Mouse (Mus musculus): ENCODE measurements around the gene Slc35b1. TPM values are rescaled to one million over a fixed set of nuclear protein-coding genes. Genes with fewer than 3 reads are reported as not detected.

The Slc35b1 gene
- polyA plus RNA-seq, 1 experiment from 2014 or later, result 154 TPM

Other genes starting within 250 kb of the Slc35b1 start
- gene Dlx4, start 238.4 kb upstream of the Slc35b1 start, polyA plus RNA-seq (2015; fragmentation: Nextera tagmentation; extraction: Ambion mirVana), result 0.10 TPM in 1 of 2 replicates, not detected in the other
- 0.20 and 0.23 TPM in 2 replicates for gene Tac4, start 123.2 kb upstream of the Slc35b1 start, polyA plus RNA-seq (2015; fragmentation: Nextera tagmentation; extraction: Ambion mirVana)
- 73.6 and 87.9 TPM in 2 replicates for gene Kat7, start 74.4 kb upstream of the Slc35b1 start, polyA plus RNA-seq (2015; fragmentation: Nextera tagmentation; extraction: Ambion mirVana)
- 2.7 and 2.9 TPM in 2 replicates for gene Fam117a, start 47.7 kb upstream of the Slc35b1 start, polyA plus RNA-seq (2015; fragmentation: Nextera tagmentation; extraction: Ambion mirVana)
- gene Spop, start 29.4 kb downstream of the Slc35b1 start, polyA plus RNA-seq (2015; fragmentation: Nextera tagmentation; extraction: Ambion mirVana), result 252 and 265 TPM in 2 replicates
- gene Nxph3, start 129.9 kb downstream of the Slc35b1 start, polyA plus RNA-seq (2015; fragmentation: Nextera tagmentation; extraction: Ambion mirVana), result 7.5 and 7.6 TPM in 2 replicates
- 8.2 and 8.7 TPM in 2 replicates for gene Ngfr, start 203.0 kb downstream of the Slc35b1 start, polyA plus RNA-seq (2015; fragmentation: Nextera tagmentation; extraction: Ambion mirVana)

Data from forebrain, embryonic 16.5 days (tissue).